Mouse (Mus musculus) midbrain, embryonic 12.5 days (tissue): ENCODE measurements around the gene Msantd1. TPM values are rescaled to one million over a fixed set of nuclear protein-coding genes. Genes with fewer than 3 reads are reported as not detected.

Source experiments
- ATAC-seq: fragments of 200-750 bp; cut with Nextera tagmentation; 2 replicates; pipeline ENCODE4 v1.8.0; 2017; ENCODE audit warnings: low read depth, moderate TSS enrichment, moderate library complexity; ENCODE audit not compliant: low FRiP score
- H3K27ac ChIP-seq: fragments of 300-500 bp; sonication (generic); replicated peaks from 2 replicates; pipeline ENCODE4 v1.5.1; 2016; ENCODE audit warnings: mild to moderate bottlenecking
- H3K27me3 ChIP-seq: fragments of 300-500 bp; sonication (generic); 2 replicates; pipeline ENCODE4 v1.6.1; 2016; ENCODE audit warnings: mild to moderate bottlenecking
- H3K36me3 ChIP-seq: fragments of 300-500 bp; sonication (generic); 2 replicates; pipeline ENCODE4 v1.6.1; 2016
- H3K4me1 ChIP-seq: fragments of 300-500 bp; sonication (generic); 2 replicates; pipeline ENCODE4 v1.6.1; 2016
- H3K4me2 ChIP-seq: fragments of 300-500 bp; sonication (generic); replicated peaks from 2 replicates; pipeline ENCODE4 v1.6.1; 2016; ENCODE audit warnings: mild to moderate bottlenecking, moderate library complexity
- H3K4me3 ChIP-seq: fragments of 300-500 bp; sonication (generic); 2 replicates; pipeline ENCODE4 v1.5.1; 2016; ENCODE audit warnings: mild to moderate bottlenecking
- H3K9ac ChIP-seq: fragments of 300-500 bp; sonication (generic); replicated peaks from 2 replicates; pipeline ENCODE4 v1.6.1; 2016; ENCODE audit warnings: mild to moderate bottlenecking, moderate library complexity
- H3K9me3 ChIP-seq: fragments of 300-500 bp; sonication (generic); 2 replicates; pipeline ENCODE4 v1.6.1; 2016; ENCODE audit warnings: mild to moderate bottlenecking
- WGBS: fragments of 180-500 bp; shearing (Covaris S2); methylation state at CpG from one replicate; pipeline ENCODE4 v1.1.7; 2016; 5-methylcytosine and 5-hydroxymethylcytosine counted together
- polyA plus RNA-seq: library from polyadenylated mRNA; unstranded; fragments of >200 nt; fragmentation: Nextera tagmentation; extraction: Ambion mirVana; gene quantifications from 2 replicates; pipeline ENCODE4 v1.2.1, GENCODE M21; 2016

The Msantd1 gene
- polyA plus RNA-seq, 1 experiment from 2014 or later: 2.7 TPM

GRCm38 (mm10) chr5:34930151-34930975 lies 22.6 kb downstream of the Msantd1 start:
- Histone ChIP-seq H3K27me3 (no peaks in the 10 kb centered on the region), H3K4me1 (peaks cover 17% of the 10 kb centered on the region), H3K9me3 (no peaks in the 10 kb centered on the region), H3K9ac (no peak overlapping the region), H3K36me3 (peaks cover 3% of the 10 kb centered on the region; the same call in 1 of the 2 replicates), H3K4me2 (no peak overlapping the region), H3K4me3 (no peak overlapping the region), H3K27ac (0 out of 2 replicates have a peak overlapping the region, but pooled peaks have one; percentile 43)
- ATAC-seq: no peak
- 74% methylated on average over 9 of the region's 9 CpGs for WGBS

- Histone ChIP-seq H3K4me3 (no peak overlapping the region), H3K4me2 (no peak overlapping the region), H3K36me3 (no peaks in the 10 kb centered on the region), H3K27me3 (no peaks in the 10 kb centered on the region), H3K9ac (no peak overlapping the region), H3K4me1 (peaks cover 17% of the 10 kb centered on the region), H3K9me3 (no peaks in the 10 kb centered on the region), H3K27ac (0 out of 2 replicates have a peak overlapping the region, but pooled peaks have one; percentile 43)
- 88% methylated on average over 2 of the region's 2 CpGs for WGBS
- no peak for ATAC-seq
Measured at GRCm38 (mm10) chr5:34931091-34931490, 23.3 kb downstream of the Msantd1 start.

GRCm38 (mm10) chr5:34931516-34932457 lies 24.0 kb downstream of the Msantd1 start:
- 61% methylated on average over 11 of the region's 11 CpGs for WGBS
- no peaks in the 10 kb centered on the region for H3K27me3 ChIP-seq
- peak overlapping the region; percentile 15; the same call in 1 of the 2 replicates for H3K27ac ChIP-seq
- no peak overlapping the region for H3K4me3 ChIP-seq
- H3K4me2 ChIP-seq: no peak overlapping the region
- H3K9me3 ChIP-seq: peaks cover 4% of the 10 kb centered on the region; the same call in 1 of the 2 replicates
- no peak overlapping the region for H3K9ac ChIP-seq
- no peak for ATAC-seq
- H3K36me3 ChIP-seq: no peaks in the 10 kb centered on the region
- peaks cover 17% of the 10 kb centered on the region for H3K4me1 ChIP-seq

- Histone ChIP-seq H3K9me3 (peaks cover 4% of the 10 kb centered on the region; the same call in 1 of the 2 replicates), H3K27ac (peak overlapping the region; percentile 15; the same call in 1 of the 2 replicates), H3K4me1 (peaks cover 17% of the 10 kb centered on the region), H3K4me3 (no peak overlapping the region), H3K27me3 (no peaks in the 10 kb centered on the region), H3K4me2 (no peak overlapping the region), H3K9ac (no peak overlapping the region), H3K36me3 (no peaks in the 10 kb centered on the region)
- ATAC-seq: no peak
- 21% methylated on average over 4 of the region's 4 CpGs for WGBS
Measured at GRCm38 (mm10) chr5:34932458-34932806, 24.6 kb downstream of the Msantd1 start.

GRCm38 (mm10) chr5:34933461-34933860 lies 25.6 kb downstream of the Msantd1 start:
- no peak overlapping the region for H3K9ac ChIP-seq
- peaks cover 4% of the 10 kb centered on the region; the same call in 1 of the 2 replicates for H3K9me3 ChIP-seq
- 87% methylated on average over 1 of the region's 1 CpGs for WGBS

GRCm38 (mm10) chr5:34941710-34942470 lies 34.1 kb downstream of the Msantd1 start:
- H3K4me2 ChIP-seq: no peak overlapping the region
- ATAC-seq: peak; percentile 86
- no peak overlapping the region for H3K9ac ChIP-seq
- no peaks in the 10 kb centered on the region for H3K9me3 ChIP-seq
- no peaks in the 10 kb centered on the region for H3K27me3 ChIP-seq
- no peak overlapping the region for H3K4me3 ChIP-seq
- H3K36me3 ChIP-seq: no peaks in the 10 kb centered on the region
- WGBS: 12% methylated on average over 10 of the region's 10 CpGs
- peak overlapping the region; percentile 84 for H3K27ac ChIP-seq
- H3K4me1 ChIP-seq: peaks cover 19% of the 10 kb centered on the region

More at GRCm38 (mm10) chr5:34933461-34933860, 25.6 kb downstream of the Msantd1 start:
- Histone ChIP-seq H3K4me2 (no peak overlapping the region), H3K4me1 (peaks cover 18% of the 10 kb centered on the region), H3K4me3 (no peak overlapping the region), H3K27me3 (no peaks in the 10 kb centered on the region), H3K36me3 (no peaks in the 10 kb centered on the region), H3K27ac (no peak overlapping the region)
- no peak for ATAC-seq

GRCm38 (mm10) chr5:34943428-34943827 lies 35.6 kb downstream of the Msantd1 start:
- Histone ChIP-seq H3K9me3 (no peaks in the 10 kb centered on the region), H3K36me3 (no peaks in the 10 kb centered on the region), H3K9ac (no peak overlapping the region), H3K4me3 (no peak overlapping the region), H3K27me3 (no peaks in the 10 kb centered on the region), H3K27ac (peak overlapping the region; percentile 84; the same call in 1 of the 2 replicates), H3K4me1 (peaks cover 18% of the 10 kb centered on the region), H3K4me2 (no peak overlapping the region)
- 82% methylated on average over 3 of the region's 3 CpGs for WGBS
- ATAC-seq: no peak

- peak within 1 kb of the TSS; percentile 74 for H3K4me2 ChIP-seq
- peaks cover 43% of the 10 kb centered on the region for H3K4me1 ChIP-seq
- WGBS: under 1% methylated on average over 70 of the region's 84 CpGs
- peak within 1 kb of the TSS; percentile 97 for H3K27ac ChIP-seq
- H3K4me3 ChIP-seq: peak within 1 kb of the TSS; percentile 88
- peaks cover 6% of the 10 kb centered on the region; the same call in 1 of the 2 replicates for H3K9me3 ChIP-seq
- H3K27me3 ChIP-seq: no peaks in the 10 kb centered on the region
- peak within 1 kb of the TSS; percentile 99 for H3K9ac ChIP-seq
- H3K36me3 ChIP-seq: peaks cover 8% of the 10 kb centered on the region
- peak; percentile 91 for ATAC-seq
Measured at GRCm38 (mm10) chr5:34948861-34949760, 41.3 kb downstream of the Msantd1 start, which contains the start of gene Rgs12. TSS of gene Rgs12 (plus strand) at chr5:34949445.

GRCm38 (mm10) chr5:34949769-34950211 lies 42.0 kb downstream of the Msantd1 start:
- H3K4me1 ChIP-seq: peaks cover 50% of the 10 kb centered on the region

GRCm38 (mm10) chr5:34950486-34951160 lies 42.8 kb downstream of the Msantd1 start:
- Histone ChIP-seq H3K9me3 (peaks cover 6% of the 10 kb centered on the region; the same call in 1 of the 2 replicates), H3K27ac (peak overlapping the region; percentile 97), H3K27me3 (no peaks in the 10 kb centered on the region), H3K4me2 (peak overlapping the region; percentile 74), H3K36me3 (peaks cover 14% of the 10 kb centered on the region), H3K4me1 (peaks cover 52% of the 10 kb centered on the region), H3K4me3 (peak overlapping the region; percentile 88), H3K9ac (peak overlapping the region; percentile 99)
- no peak for ATAC-seq
- 64% methylated on average over 6 of the region's 6 CpGs for WGBS

More at GRCm38 (mm10) chr5:34949769-34950211, 42.0 kb downstream of the Msantd1 start:
- H3K36me3 ChIP-seq: peaks cover 8% of the 10 kb centered on the region
- WGBS: under 1% methylated on average over 12 of the region's 12 CpGs
- ATAC-seq: peak; percentile 64
- H3K27me3 ChIP-seq: no peaks in the 10 kb centered on the region
- H3K27ac ChIP-seq: peak overlapping the region; percentile 97
- H3K4me2 ChIP-seq: peak overlapping the region; percentile 74
- H3K4me3 ChIP-seq: peak overlapping the region; percentile 88
- H3K9me3 ChIP-seq: peaks cover 6% of the 10 kb centered on the region; the same call in 1 of the 2 replicates
- H3K9ac ChIP-seq: peak overlapping the region; percentile 99
